Mouse (Mus musculus): Measurements from ENCODE around the gene Galm.

Galm gene

GRCm38 (mm10) chr17:80129387-80129786, 2.1 kb downstream of the Galm start:
- DNase-seq (ENCODE audit: low spot score) = no peak

- DNase-seq (ENCODE audit: low spot score) = no peak
These were observed 3.6 kb downstream of the Galm start for GRCm38 (mm10) chr17:80130718-80131430.

GRCm38 (mm10) chr17:80131431-80131766, 4.1 kb downstream of the Galm start:
- no peak for DNase-seq (ENCODE audit: low spot score)

GRCm38 (mm10) chr17:80131838-80132237, 4.6 kb downstream of the Galm start:
- no peak for DNase-seq (ENCODE audit: low spot score)

- no peak for DNase-seq (ENCODE audit: low spot score)
These were observed 5.2 kb downstream of the Galm start for GRCm38 (mm10) chr17:80132502-80132901.

GRCm38 (mm10) chr17:80138434-80139162, 11.3 kb downstream of the Galm start:
- peak; percentile 38 for DNase-seq (ENCODE audit: low spot score)

- DNase-seq (ENCODE audit: low spot score) = no peak
These were observed 12.6 kb downstream of the Galm start for GRCm38 (mm10) chr17:80139753-80140444.

- no peak for DNase-seq (ENCODE audit: low spot score)
These were observed 16.4 kb downstream of the Galm start for GRCm38 (mm10) chr17:80143478-80144232.

- DNase-seq (ENCODE audit: low spot score) = no peak
These were observed 17.9 kb downstream of the Galm start for GRCm38 (mm10) chr17:80145210-80145609.

GRCm38 (mm10) chr17:80145771-80146170, 18.5 kb downstream of the Galm start:
- DNase-seq (ENCODE audit: low spot score) = no peak

- peak; percentile 75 for DNase-seq (ENCODE audit: low spot score)
These were observed 21.1 kb downstream of the Galm start for GRCm38 (mm10) chr17:80148053-80148994.

GRCm38 (mm10) chr17:80148995-80149388, 21.7 kb downstream of the Galm start:
- DNase-seq (ENCODE audit: low spot score) = no peak

- DNase-seq (ENCODE audit: low spot score) = no peak
These were observed 24.1 kb downstream of the Galm start for GRCm38 (mm10) chr17:80151353-80151752.

- no peak for DNase-seq (ENCODE audit: low spot score)
These were observed 25.7 kb downstream of the Galm start for GRCm38 (mm10) chr17:80152767-80153630.

- no peak for DNase-seq (ENCODE audit: low spot score)
These were observed 26.4 kb downstream of the Galm start for GRCm38 (mm10) chr17:80153631-80154030.

GRCm38 (mm10) chr17:80156905-80157304, 29.6 kb downstream of the Galm start:
- DNase-seq (ENCODE audit: low spot score) = no peak

- DNase-seq (ENCODE audit: low spot score) = no peak
These were observed 30.2 kb downstream of the Galm start for GRCm38 (mm10) chr17:80157489-80157888.

- peak; percentile 86 for DNase-seq (ENCODE audit: low spot score)
These were observed 33.2 kb downstream of the Galm start for GRCm38 (mm10) chr17:80160454-80160853.

GRCm38 (mm10) chr17:80163991-80164390, 36.7 kb downstream of the Galm start:
- no peak for DNase-seq (ENCODE audit: low spot score)

GRCm38 (mm10) chr17:80165741-80166140, 38.5 kb downstream of the Galm start:
- peak; percentile 49 for DNase-seq (ENCODE audit: low spot score)
